Mouse (Mus musculus) v-Abl transformed pro-B cells (cell line): ENCODE measurements at regions not wholly inside any gene's neighbourhood (a gene's known extent, or its start where the extent isn't known, plus 50 kb on each side); places are given as distances from the start of the nearest gene placed in this dataset.
"Not testable (repeated sequence)": the region's sequence is repeated elsewhere in the genome, so short reads cannot be mapped to it uniquely, and the experiment has no call there.

Experiments used
- in situ Hi-C, 2 experiments: fragments of 400-800 bp; cut with MboI; formaldehyde crosslinking; loops; one replicate each; pipeline ENCODE4 v1.15.1; 2025; ENCODE audit not compliant: unreplicated experiment in 2 of 2

- in situ Hi-C loops, result no loop called here
Observed at GRCm38 (mm10) chr8:116065871-116066270, 358.3 kb upstream of the Maf start.

- in situ Hi-C loops, result no loop called here
Observed at GRCm38 (mm10) chr8:116065327-116065726, 357.7 kb upstream of the Maf start.

- in situ Hi-C loops, result no loop called here
Observed at GRCm38 (mm10) chr8:116064562-116064961, 357.0 kb upstream of the Maf start.

GRCm38 (mm10) chr8:116063541-116063940 lies 355.9 kb upstream of the Maf start:
- in situ Hi-C loops, result no loop called here

GRCm38 (mm10) chr8:116053483-116053882 lies 345.9 kb upstream of the Maf start:
- in situ Hi-C loops, result no loop called here

GRCm38 (mm10) chr8:116053043-116053442 lies 345.4 kb upstream of the Maf start:
- in situ Hi-C loops, result no loop called here

- in situ Hi-C loops, result no loop called here
Observed at GRCm38 (mm10) chr8:116048480-116048879, 340.9 kb upstream of the Maf start.

GRCm38 (mm10) chr8:116046859-116047258 lies 339.3 kb upstream of the Maf start:
- in situ Hi-C loops, result no loop called here

GRCm38 (mm10) chr8:116045526-116045925 lies 337.9 kb upstream of the Maf start:
- in situ Hi-C loops, result no loop called here

- in situ Hi-C loops, result no loop called here
Observed at GRCm38 (mm10) chr8:116043381-116043780, 335.8 kb upstream of the Maf start.

- in situ Hi-C loops, result no loop called here
Observed at GRCm38 (mm10) chr8:116030966-116031365, 323.4 kb upstream of the Maf start.

GRCm38 (mm10) chr8:116025321-116025720 lies 317.7 kb upstream of the Maf start:
- in situ Hi-C loops, result no loop called here

GRCm38 (mm10) chr8:116024811-116025210 lies 317.2 kb upstream of the Maf start:
- in situ Hi-C loops, result no loop called here

GRCm38 (mm10) chr8:116021691-116022090 lies 314.1 kb upstream of the Maf start:
- in situ Hi-C loops, result no loop called here

- in situ Hi-C loops, result no loop called here
Observed at GRCm38 (mm10) chr8:115995320-115995719, 287.7 kb upstream of the Maf start.

- in situ Hi-C loops, result no loop called here
Observed at GRCm38 (mm10) chr8:115991989-115992388, 284.4 kb upstream of the Maf start.

- in situ Hi-C loops, result no loop called here
Observed at GRCm38 (mm10) chr8:115983397-115983796, 275.8 kb upstream of the Maf start.

GRCm38 (mm10) chr8:115982326-115982725 lies 274.7 kb upstream of the Maf start:
- in situ Hi-C loops, result no loop called here

GRCm38 (mm10) chr8:115981426-115981825 lies 273.8 kb upstream of the Maf start:
- in situ Hi-C loops, result no loop called here

GRCm38 (mm10) chr8:115980616-115981015 lies 273.0 kb upstream of the Maf start:
- in situ Hi-C loops, result no loop called here

GRCm38 (mm10) chr8:115977152-115977551 lies 269.6 kb upstream of the Maf start:
- in situ Hi-C loops, result no loop called here

GRCm38 (mm10) chr8:115974706-115975105 lies 267.1 kb upstream of the Maf start:
- in situ Hi-C loops, result no loop called here

- in situ Hi-C loops, result not testable (repeated sequence)
Observed at GRCm38 (mm10) chr8:115971351-115971750, 263.8 kb upstream of the Maf start.
